ENCODE assay signal across 24 mouse cellular contexts in genomic region chr2:11016446-11016845, GRCm38 (mm10).
A peak's percentile ranks its signal among the peaks of the same experiment; 100 is the strongest.
DNase-seq lines count a peak whose midpoint lies in the region; ATAC-seq and TF ChIP-seq lines count a peak whose summit lies in the region.
"Had no signal": no experiment of that assay in that cellular context is flagged by ENCODE, and none has a peak within 500 bp of the region (broad histone marks: within the 10 kb centered on the region; RNA-seq: fewer than 3 reads in every experiment).

No protein-coding gene starts in this region.

- H3K9me3 ChIP-seq in CH12.LX (replicated peaks; ENCODE audit: low read length) = no peaks in the 10 kb centered on the region
- H3K9me3 ChIP-seq in forebrain, embryonic 16.5 days (ENCODE audit: control insufficient read depth, low read length) = no peaks in the 10 kb centered on the region
- H3K9me3 ChIP-seq: embryonic facial prominence, embryonic 10.5 days; forebrain, embryonic 10.5 days; heart, embryonic 10.5 days; hindbrain, embryonic 10.5 days; limb, embryonic 10.5 days; liver, embryonic 15.5 days; midbrain, embryonic 15.5 days; stomach, embryonic 15.5 days had no signal

- H3K79me2 ChIP-seq in CH12.LX (replicated peaks; ENCODE audit: control insufficient read depth, extremely low read depth, insufficient read depth, poor library complexity, severe bottlenecking) = no peaks in the 10 kb centered on the region

- no peak overlapping the region for H3K4me2 ChIP-seq in CH12.LX (ENCODE audit: insufficient read depth, low read depth, poor library complexity, severe bottlenecking)
- no peak overlapping the region for H3K4me2 ChIP-seq in forebrain, embryonic 16.5 days (ENCODE audit: low read length)
- H3K4me2 ChIP-seq: liver, embryonic 15.5 days; midbrain, embryonic 15.5 days; stomach, embryonic 15.5 days had no signal

- dilution Hi-C loops in CH12.LX (cut with MboI; ENCODE audit: extremely low pct_ligation_motif_present, extremely low pct_unique_long_range_greater_than_20kb, low sequenced_read_pairs) = no loop called here

- peak; percentile 66 for DNase-seq in CD4-positive, CD25-positive, alpha-beta regulatory T cell, adult 2 months (ENCODE audit: low read depth, low spot score)
- DNase-seq in CH12.LX (ENCODE audit: extremely low read depth) = peak; percentile 26
- DNase-seq in naive thymus-derived CD4-positive, alpha-beta T cell, adult 2 months (ENCODE audit: low read depth) = peak; percentile 68
- DNase-seq in thymus, postnatal 25 days = peak; percentile 44
- DNase-seq in kidney, postnatal 4 days = no peak
- no peak for DNase-seq in Muller cell, postnatal 12 days (ENCODE audit: inconsistent ontology term)
- DNase-seq: adrenal gland, postnatal 36 days; cerebellum, adult 9-10 months; forebrain, postnatal 0 days; gastrocnemius, postnatal 36 days; kidney, adult 2 months; kidney, postnatal 10 days; liver had no signal

- peaks cover 0 to 29% of the 10 kb centered on the region in 2 experiments; a peak in 2 of 4 replicates for H3K4me1 ChIP-seq in CH12.LX (ENCODE audit: control insufficient read depth in 1 of 2, insufficient read depth in 2 of 2)
- H3K4me1 ChIP-seq in forebrain, embryonic 16.5 days (replicated peaks; ENCODE audit: control insufficient read depth, insufficient read depth, low read length) = no peaks in the 10 kb centered on the region
- H3K4me1 ChIP-seq: embryonic facial prominence, embryonic 10.5 days; heart, embryonic 10.5 days; limb, embryonic 10.5 days; liver, embryonic 15.5 days; stomach, embryonic 15.5 days had no signal

- in situ Hi-C loops in CH12.LX (cut with MboI; ENCODE audit: low pct_ligation_motif_present, low pct_unique_long_range_greater_than_20kb, low sequenced_read_pairs) = no loop called here

- no peaks in the 10 kb centered on the region for H3K27me3 ChIP-seq in CH12.LX (replicated peaks)
- no peaks in the 10 kb centered on the region for H3K27me3 ChIP-seq in forebrain, embryonic 16.5 days (replicated peaks; ENCODE audit: control insufficient read depth, insufficient read depth, low read length)
- H3K27me3 ChIP-seq: liver, embryonic 15.5 days; midbrain, embryonic 15.5 days; stomach, embryonic 15.5 days had no signal

- H3K36me3 ChIP-seq in CH12.LX (replicated peaks in 1 of 2; ENCODE audit: control insufficient read depth in 1 of 2, insufficient read depth in 1 of 2, low read length in 1 of 2) = no peaks in the 10 kb centered on the region
- H3K36me3 ChIP-seq in forebrain, embryonic 16.5 days (ENCODE audit: control insufficient read depth, insufficient read depth) = no peaks in the 10 kb centered on the region
- H3K36me3 ChIP-seq: embryonic facial prominence, embryonic 10.5 days; forebrain, embryonic 10.5 days; heart, embryonic 10.5 days; hindbrain, embryonic 10.5 days; limb, embryonic 10.5 days; liver, embryonic 15.5 days; midbrain, embryonic 15.5 days; stomach, embryonic 15.5 days had no signal

- 83% methylated on average over 1 of the region's 1 CpGs for WGBS in forebrain, embryonic 16.5 days

- no peak for TF ChIP-seq CTCF in CH12.LX (conservative IDR thresholded peaks at IDR 0.05 in 1 of 2, IDR thresholded peaks at IDR 0.05 in 1 of 2; ENCODE audit: low read depth in 2 of 2, low read length in 2 of 2)

- no peak overlapping the region for H3K4me3 ChIP-seq in CH12.LX (replicated peaks in 1 of 3; ENCODE audit: low read depth in 2 of 3, low read length in 2 of 3, poor library complexity in 1 of 3)
- H3K4me3 ChIP-seq in forebrain, embryonic 16.5 days (replicated peaks; ENCODE audit: low read length) = no peak overlapping the region
- H3K4me3 ChIP-seq: embryonic facial prominence, embryonic 10.5 days; forebrain, embryonic 10.5 days; heart, embryonic 10.5 days; hindbrain, embryonic 10.5 days; limb, embryonic 10.5 days; liver, embryonic 15.5 days; midbrain, embryonic 15.5 days; stomach, embryonic 15.5 days had no signal

- H3K27ac ChIP-seq in CH12.LX (ENCODE audit: insufficient read depth, low read depth) = no peak overlapping the region
- H3K27ac ChIP-seq in forebrain, embryonic 16.5 days (ENCODE audit: low read length) = no peak overlapping the region
- H3K27ac ChIP-seq: embryonic facial prominence, embryonic 10.5 days; forebrain, embryonic 10.5 days; heart, embryonic 10.5 days; hindbrain, embryonic 10.5 days; hindbrain, postnatal 0 days; limb, embryonic 10.5 days; liver, embryonic 15.5 days; macrophage; midbrain, embryonic 15.5 days; stomach, embryonic 15.5 days had no signal

- no peak for TF ChIP-seq RAD21 in CH12.LX (IDR thresholded peaks at IDR 0.05; ENCODE audit: low read depth, low read length)

- ATAC-seq in forebrain, embryonic 16.5 days = no peak
- ATAC-seq: forebrain, postnatal 0 days; hindbrain, postnatal 0 days; midbrain, embryonic 15.5 days had no signal

- no peak overlapping the region for H3K9ac ChIP-seq in CH12.LX (ENCODE audit: insufficient read depth, low read depth)
- no peak overlapping the region for H3K9ac ChIP-seq in forebrain, embryonic 16.5 days (replicated peaks; ENCODE audit: low read depth, low read length)
- H3K9ac ChIP-seq: forebrain, postnatal 0 days; liver, embryonic 15.5 days; midbrain, embryonic 15.5 days; stomach, embryonic 15.5 days had no signal

- TF ChIP-seq POLR2A in CH12.LX (IDR thresholded peaks at IDR 0.05; ENCODE audit: low read depth, low read length) = no peak

- no peak for TF ChIP-seq EP300 in CH12.LX (IDR thresholded peaks at IDR 0.05; ENCODE audit: low read length)

TF ChIP-seq in CH12.LX, 34 proteins besides CTCF, POLR2A, EP300 and RAD21:
- TF ChIP-seq MYC (IDR thresholded peaks at IDR 0.05; ENCODE audit: low read depth, low read length) = no peak

Comparison
In these comparisons a context has a peak if more than half of its experiments do, and no peak if none do; other contexts are left out.
1. DNase-seq: peak in CD4-positive, CD25-positive, alpha-beta regulatory T cell, adult 2 months (single experiment), CH12.LX (single experiment), naive thymus-derived CD4-positive, alpha-beta T cell, adult 2 months (single experiment) and thymus, postnatal 25 days (single experiment); none in kidney, postnatal 4 days (0 of 2) and Muller cell, postnatal 12 days (single experiment).